Mouse (Mus musculus): ENCODE data around the gene Lgals9. TPM values are rescaled to one million over a fixed set of nuclear protein-coding genes. Genes with fewer than 3 reads are reported as not detected.
A peak's percentile ranks its signal among the peaks of the same experiment; 100 is the strongest.

The Lgals9 gene
- polyA plus RNA-seq, 1 experiment: 95.7 TPM

GRCm38 (mm10) chr11:78976731-78977510, 7.8 kb downstream of the Lgals9 start:
- no peak for DNase-seq (ENCODE audit: low read depth)

GRCm38 (mm10) chr11:78973381-78974150, 11.2 kb downstream of the Lgals9 start:
- DNase-seq (ENCODE audit: low read depth): peak; percentile 49

GRCm38 (mm10) chr11:78972811-78973351, 11.9 kb downstream of the Lgals9 start:
- no peak for DNase-seq (ENCODE audit: low read depth)

GRCm38 (mm10) chr11:78972328-78972727, 12.4 kb downstream of the Lgals9 start:
- DNase-seq (ENCODE audit: low read depth): no peak

- DNase-seq (ENCODE audit: low read depth): no peak
These were observed 13.0 kb downstream of the Lgals9 start for GRCm38 (mm10) chr11:78971746-78972145.

GRCm38 (mm10) chr11:78971096-78971495, 13.7 kb downstream of the Lgals9 start:
- DNase-seq (ENCODE audit: low read depth): no peak

- DNase-seq (ENCODE audit: low read depth): no peak
These were observed 16.6 kb downstream of the Lgals9 start for GRCm38 (mm10) chr11:78968121-78968520.

GRCm38 (mm10) chr11:78967371-78967770, 17.4 kb downstream of the Lgals9 start:
- no peak for DNase-seq (ENCODE audit: low read depth)

- DNase-seq (ENCODE audit: low read depth): no peak
These were observed 23.5 kb downstream of the Lgals9 start for GRCm38 (mm10) chr11:78961221-78961620.

- DNase-seq (ENCODE audit: low read depth): no peak
These were observed 24.8 kb downstream of the Lgals9 start for GRCm38 (mm10) chr11:78959841-78960520.

GRCm38 (mm10) chr11:78959367-78959766, 25.4 kb downstream of the Lgals9 start:
- no peak for DNase-seq (ENCODE audit: low read depth)

GRCm38 (mm10) chr11:78956260-78956659, 28.5 kb downstream of the Lgals9 start:
- no peak for DNase-seq (ENCODE audit: low read depth)

GRCm38 (mm10) chr11:78952467-78952866, 32.3 kb downstream of the Lgals9 start:
- DNase-seq (ENCODE audit: low read depth): no peak

- DNase-seq (ENCODE audit: low read depth): peak; percentile 59
These were observed 34.4 kb downstream of the Lgals9 start for GRCm38 (mm10) chr11:78950365-78950764.

GRCm38 (mm10) chr11:78943083-78943482, 41.7 kb downstream of the Lgals9 start:
- DNase-seq (ENCODE audit: low read depth): no peak

GRCm38 (mm10) chr11:78935178-78935577, 49.6 kb downstream of the Lgals9 start:
- DNase-seq (ENCODE audit: low read depth): no peak

- no peak for DNase-seq (ENCODE audit: low read depth)
These were observed 50.0 kb downstream of the Lgals9 start for GRCm38 (mm10) chr11:78934727-78935126.

- no peak for DNase-seq (ENCODE audit: low read depth)
These were observed 50.4 kb downstream of the Lgals9 start for GRCm38 (mm10) chr11:78934307-78934706.

- DNase-seq (ENCODE audit: low read depth): no peak
These were observed 55.4 kb downstream of the Lgals9 start for GRCm38 (mm10) chr11:78929345-78929744.

GRCm38 (mm10) chr11:78924916-78925315, 59.8 kb downstream of the Lgals9 start:
- no peak for DNase-seq (ENCODE audit: low read depth)

GRCm38 (mm10) chr11:78924111-78924510, 60.6 kb downstream of the Lgals9 start:
- no peak for DNase-seq (ENCODE audit: low read depth)

Measured in gonadal fat pad, adult 2 months (tissue).